Comparison of ENCODE assay signal across 9 mouse cellular contexts in the genomic region with DNA sequence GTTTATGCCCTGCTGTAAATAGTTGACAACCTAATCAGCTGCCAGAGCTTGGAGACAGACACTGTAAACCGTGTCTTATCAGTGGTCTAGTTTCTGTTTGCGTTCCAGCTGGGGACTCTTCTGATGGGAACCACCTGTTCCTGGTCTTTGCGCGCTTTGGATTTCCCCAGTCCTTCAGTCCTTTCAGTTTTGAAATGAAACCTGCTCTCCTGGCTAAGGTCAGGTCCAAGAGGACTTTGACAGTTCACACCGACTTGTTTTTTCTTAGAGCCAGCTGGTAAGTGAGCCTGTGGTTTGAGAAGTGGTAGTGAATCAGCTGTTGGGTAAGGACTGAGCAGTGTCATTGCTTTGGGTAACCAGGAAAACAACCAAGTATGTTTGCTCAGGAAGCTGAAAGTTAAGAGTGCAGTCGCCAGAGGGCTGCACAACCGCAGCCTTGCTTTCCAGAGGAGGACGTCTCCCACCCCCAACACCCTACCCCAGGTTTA. TPM values are rescaled to one million over a fixed set of nuclear protein-coding genes. Genes with fewer than 3 reads are reported as not detected.
DNase-seq lines count a peak whose midpoint lies in the region; ATAC-seq and TF ChIP-seq lines count a peak whose summit lies in the region.
"Had no signal": no experiment of that assay in that cellular context is flagged by ENCODE, and none has a peak within 500 bp of the region (broad histone marks: within the 10 kb centered on the region; RNA-seq: fewer than 3 reads in every experiment).

No protein-coding gene starts in this region.

- WGBS in liver, embryonic 12.5 days (ENCODE audit: insufficient replicate concordance) = 46% methylated on average over 8 of the region's 8 CpGs
- WGBS in small intestine, adult 2 months = 7% methylated on average over 8 of the region's 8 CpGs

- H3K4me3 ChIP-seq in gastrocnemius, adult 2 months = peak overlapping the region; percentile 52
- H3K4me3 ChIP-seq in liver, embryonic 12.5 days = peak overlapping the region; percentile 41
- H3K4me3 ChIP-seq in small intestine, adult 2 months (ENCODE audit: low read depth, low read length) = no peak overlapping the region
- H3K4me3 ChIP-seq: embryonic facial prominence, embryonic 12.5 days had no signal

- H3K4me1 ChIP-seq in liver, embryonic 12.5 days = peaks cover 28% of the 10 kb centered on the region
- peaks cover 12% of the 10 kb centered on the region; the same call in 1 of the 2 replicates for H3K4me1 ChIP-seq in small intestine, adult 2 months (ENCODE audit: control insufficient read depth, insufficient read depth, insufficient read length, low read length)
- H3K4me1 ChIP-seq: embryonic facial prominence, embryonic 12.5 days had no signal

- intact Hi-C loops in gastrocnemius, adult 2 months (cut with DNase I) = loop anchor here (5.0 kb wide), 1 partner anchor 34 kb away; no protein-coding TSS in a partner anchor
- intact Hi-C loops in heart, postnatal 36 days (cut with DNase I) = loop anchor here (5.0 kb wide), 1 partner anchor 39 kb away; no protein-coding TSS in a partner anchor

- H3K9me3 ChIP-seq in liver, embryonic 12.5 days (replicated peaks) = no peaks in the 10 kb centered on the region
- H3K9me3 ChIP-seq: embryonic facial prominence, embryonic 12.5 days had no signal

- H3K4me2 ChIP-seq in liver, embryonic 12.5 days = peak overlapping the region; percentile 63
- H3K4me2 ChIP-seq: embryonic facial prominence, embryonic 12.5 days had no signal

- H3K36me3 ChIP-seq in liver, embryonic 12.5 days = peaks cover 68% of the 10 kb centered on the region
- H3K36me3 ChIP-seq in small intestine, adult 2 months (ENCODE audit: control insufficient read depth, insufficient read depth, low read length) = peaks cover 19% of the 10 kb centered on the region; the same call in 1 of the 2 replicates

- DNase-seq in gastrocnemius, adult 2 months = peak; percentile 39
- no peak for DNase-seq in gastrocnemius, postnatal 25 days
- DNase-seq in heart, postnatal 36 days = peak; percentile 18 to 21
- DNase-seq in frontal cortex, postnatal 36 days (ENCODE audit: low spot score in 2 of 2) = no peak
- DNase-seq in thymus, postnatal 4 days = no peak
- no peak for DNase-seq in left cerebral cortex, adult 9 months (ENCODE audit: low spot score in 2 of 2)

- TF ChIP-seq POLR2A in small intestine, adult 2 months (IDR thresholded peaks at IDR 0.05; ENCODE audit: low read depth, low read length) = no peak

- H3K9ac ChIP-seq in liver, embryonic 12.5 days = peak overlapping the region; percentile 63
- H3K9ac ChIP-seq: embryonic facial prominence, embryonic 12.5 days had no signal

- TF ChIP-seq CTCF in gastrocnemius, adult 2 months (IDR thresholded peaks at IDR 0.05) = peak; percentile 41; the same call in 1 of the 2 replicates
- peak; percentile 47 for TF ChIP-seq CTCF in small intestine, adult 2 months (IDR thresholded peaks at IDR 0.05; ENCODE audit: extremely low read depth, insufficient read length, insufficient replicate concordance, low read depth, low read length)

- no peaks in the 10 kb centered on the region for H3K27me3 ChIP-seq in liver, embryonic 12.5 days (replicated peaks)
- H3K27me3 ChIP-seq in small intestine, adult 2 months (ENCODE audit: control insufficient read depth, insufficient read depth, low read length) = no peaks in the 10 kb centered on the region
- H3K27me3 ChIP-seq: embryonic facial prominence, embryonic 12.5 days had no signal

- H3K27ac ChIP-seq in gastrocnemius, adult 2 months = peak overlapping the region; percentile 83
- peak overlapping the region; percentile 89 for H3K27ac ChIP-seq in liver, embryonic 12.5 days
- peak overlapping the region; percentile 94 for H3K27ac ChIP-seq in small intestine, adult 2 months (ENCODE audit: insufficient read depth, low read depth, low read length)
- H3K27ac ChIP-seq: embryonic facial prominence, embryonic 12.5 days had no signal

- ATAC-seq in liver, embryonic 12.5 days = peak; percentile 98

RNA-seq across cellular contexts. Expression of a gene that starts 21.8 kb away (rescaled TPM):
- 100 to 1,000 TPM; 121 to 128 TPM for total RNA-seq in gastrocnemius, adult 2 months (2021)
- total RNA-seq in gastrocnemius, postnatal 25 days (2021) = 100 to 1,000 TPM in 1 of 2 experiments, 10 to 100 TPM in 1; 99.7 to 116 TPM
- 100 to 1,000 TPM; 147 to 159 TPM for total RNA-seq in heart, postnatal 36 days (2021)
- 465 and 466 TPM in 2 replicates for polyA plus RNA-seq in liver, embryonic 12.5 days (2016; fragmentation: Nextera tagmentation; extraction: Ambion mirVana)
- polyA plus RNA-seq in small intestine, adult 2 months (2012; rRNA removed) = 244 and 314 TPM in 2 replicates

Comparison
In these comparisons a context has a peak if more than half of its experiments do, and no peak if none do; other contexts are left out.
1. DNase-seq: peak in gastrocnemius, adult 2 months (single experiment) and heart, postnatal 36 days (2 of 2); none in gastrocnemius, postnatal 25 days (single experiment), frontal cortex, postnatal 36 days (0 of 2), thymus, postnatal 4 days (single experiment) and left cerebral cortex, adult 9 months (0 of 2).
2. Peak in every context shown above with its lines, with median percentiles within 50 percentile points of each other: H3K27ac ChIP-seq.